Mouse (Mus musculus) activated CD4-positive, CD25-positive, alpha-beta regulatory T cell (primary cell): ENCODE data around the gene 1700022I11Rik. TPM values are rescaled to one million over a fixed set of nuclear protein-coding genes. Genes with fewer than 3 reads are reported as not detected.

Source experiments
- polyA plus RNA-seq, 2 experiments: library from polyadenylated mRNA; unstranded; fragments of 100-300 nt; shearing (Covaris generic); gene quantifications; one replicate each; pipeline ENCODE4 v1.2.1; 2017

The 1700022I11Rik gene
- under 1 TPM in 1 of 2 experiments, not detected in 1; 0.42 TPM for polyA plus RNA-seq

GRCm38 (mm10) chr4:42969304-42969703 is at the start of gene 1700022I11Rik:
TSS of gene 1700022I11Rik (plus strand) at chr4:42969604.

GRCm38 (mm10) chr4:42949676-42950051 is 19.7 kb upstream of the 1700022I11Rik start, which contains the start of gene Dnajb5:
TSS of gene Dnajb5 (plus strand) at chr4:42949814.

GRCm38 (mm10) chr4:43000141-43000986 is 31.0 kb downstream of the 1700022I11Rik start, which contains the start of gene Vcp:
TSS of gene Vcp (minus strand) at chr4:43000507.

GRCm38 (mm10) chr4:43010161-43011038 is 41.0 kb downstream of the 1700022I11Rik start, which contains the start of gene Fancg:
TSS of gene Fancg (minus strand) at chr4:43010506.

GRCm38 (mm10) chr4:43025084-43025960 is 55.9 kb downstream of the 1700022I11Rik start, which contains the start of gene Pigo:
TSS of gene Pigo (minus strand) at chr4:43025819.

GRCm38 (mm10) chr4:43031237-43031995 is 62.0 kb downstream of the 1700022I11Rik start, which contains the start of gene Stoml2:
TSS of gene Stoml2 (minus strand) at chr4:43031710.

Other genes with a start within 250 kb of the 1700022I11Rik start
- under 1 TPM in 1 of 2 experiments, not detected in 1; 0.32 TPM for gene 4930578G10Rik, start 234.1 kb upstream of the 1700022I11Rik start, polyA plus RNA-seq
- under 1 TPM in 1 of 2 experiments, not detected in 1; 0.31 TPM for gene Ccl19, start 213.0 kb upstream of the 1700022I11Rik start, polyA plus RNA-seq
- gene Ccl21a, start 195.6 kb upstream of the 1700022I11Rik start, polyA plus RNA-seq, result not detected
- not detected for gene Fam205a1, start 115.7 kb upstream of the 1700022I11Rik start, polyA plus RNA-seq
- under 1 TPM; 0.10 to 0.12 TPM for gene Gm12394, start 112.8 kb upstream of the 1700022I11Rik start, polyA plus RNA-seq
- gene Fam205c, start 95.4 kb upstream of the 1700022I11Rik start, polyA plus RNA-seq, result under 1 TPM in 1 of 2 experiments, not detected in 1; 0.36 TPM
- gene Phf24, start 52.9 kb upstream of the 1700022I11Rik start, polyA plus RNA-seq, result under 1 TPM; 0.10 to 0.36 TPM
- gene Dnajb5, start 19.8 kb upstream of the 1700022I11Rik start, polyA plus RNA-seq, result 10 to 100 TPM; 11.1 to 13.6 TPM
- 100 to 1,000 TPM; 311 to 420 TPM for gene Vcp, start 30.9 kb downstream of the 1700022I11Rik start, polyA plus RNA-seq
- 10 to 100 TPM; 22.2 to 26.7 TPM for gene Fancg, start 40.9 kb downstream of the 1700022I11Rik start, polyA plus RNA-seq
- 10 to 100 TPM; 27.7 to 33.8 TPM for gene Pigo, start 56.2 kb downstream of the 1700022I11Rik start, polyA plus RNA-seq
- gene Stoml2, start 62.1 kb downstream of the 1700022I11Rik start, polyA plus RNA-seq, result 100 to 1,000 TPM; 140 to 169 TPM
- 10 to 100 TPM in 1 of 2 experiments, 1 to 10 TPM in 1; 6.0 to 10.6 TPM for gene Fam214b, start 76.6 kb downstream of the 1700022I11Rik start, polyA plus RNA-seq
- under 1 TPM in 1 of 2 experiments, not detected in 1; 0.28 TPM for gene Unc13b, start 89.3 kb downstream of the 1700022I11Rik start, polyA plus RNA-seq